In genomic region chr6:8512416-8512815, GRCm38 (mm10) we compare ENCODE assay signal across 9 mouse cellular contexts. TPM values are rescaled to one million over a fixed set of nuclear protein-coding genes. Genes with fewer than 3 reads are reported as not detected.
A peak's percentile ranks its signal among the peaks of the same experiment; 100 is the strongest.
DNase-seq lines count a peak whose midpoint lies in the region; ATAC-seq and TF ChIP-seq lines count a peak whose summit lies in the region.
"Had no signal": no experiment of that assay in that cellular context is flagged by ENCODE, and none has a peak within 500 bp of the region (broad histone marks: within the 10 kb centered on the region; RNA-seq: fewer than 3 reads in every experiment).

No protein-coding gene starts in this region.

- H3K4me1 ChIP-seq in kidney, embryonic 15.5 days: peaks cover 16% of the 10 kb centered on the region
- H3K4me1 ChIP-seq in cortical plate, adult 2 months (ENCODE audit: control insufficient read depth, insufficient read depth, low read length): no peaks in the 10 kb centered on the region; the same call in 1 of the 2 replicates
- peaks cover 19% of the 10 kb centered on the region for H3K4me1 ChIP-seq in hindbrain, embryonic 12.5 days
- peaks cover 5% of the 10 kb centered on the region; the same call in 1 of the 2 replicates for H3K4me1 ChIP-seq in liver, embryonic 11.5 days (replicated peaks; ENCODE audit: control insufficient read depth, insufficient read depth, low read length)

- WGBS in kidney, embryonic 15.5 days: 30% methylated on average over 8 of the region's 8 CpGs
- WGBS in hindbrain, embryonic 12.5 days: 17% methylated on average over 8 of the region's 8 CpGs
- 58% methylated on average over 8 of the region's 8 CpGs for WGBS in liver, embryonic 11.5 days

- no peak for DNase-seq in kidney, postnatal 14 days
- peak; percentile 19 for DNase-seq in neural tube, embryonic 10.5 days (ENCODE audit: extremely low spot score, low spot score)
- DNase-seq in urinary bladder, postnatal 10 days (ENCODE audit: low spot score): no peak
- DNase-seq in liver, embryonic 11.5 days (ENCODE audit: low spot score): no peak
- DNase-seq: liver, embryonic 13.5 days had no signal

- H3K27ac ChIP-seq in kidney, embryonic 15.5 days: no peak overlapping the region
- H3K27ac ChIP-seq in cortical plate, adult 2 months (ENCODE audit: insufficient read depth, low read length): 0 out of 2 replicates have a peak overlapping the region, but pooled peaks have one; percentile 1
- H3K27ac ChIP-seq in hindbrain, embryonic 12.5 days: no peak overlapping the region
- H3K27ac ChIP-seq in liver, embryonic 11.5 days (ENCODE audit: low read depth, low read length): no peak overlapping the region
- H3K27ac ChIP-seq: liver, embryonic 13.5 days had no signal

- no peak for ATAC-seq in kidney, embryonic 15.5 days (replicated peaks; ENCODE audit: low FRiP score)
- ATAC-seq in hindbrain, embryonic 12.5 days (ENCODE audit: low FRiP score): no peak
- ATAC-seq in liver, embryonic 11.5 days (replicated peaks; ENCODE audit: low FRiP score): no peak
- ATAC-seq in activated CD4-positive, CD25-positive, alpha-beta regulatory T cell, adult 4 months: no peak

- H3K4me2 ChIP-seq in kidney, embryonic 15.5 days: peak overlapping the region; percentile 83
- peak overlapping the region; percentile 63 for H3K4me2 ChIP-seq in hindbrain, embryonic 12.5 days (replicated peaks)
- H3K4me2 ChIP-seq in liver, embryonic 11.5 days: no peak overlapping the region
- H3K4me2 ChIP-seq: liver, embryonic 13.5 days had no signal

- H3K9ac ChIP-seq in kidney, embryonic 15.5 days: no peak overlapping the region
- peak overlapping the region; percentile 57 for H3K9ac ChIP-seq in hindbrain, embryonic 12.5 days
- no peak overlapping the region for H3K9ac ChIP-seq in liver, embryonic 11.5 days (ENCODE audit: low read depth, low read length)
- H3K9ac ChIP-seq: liver, embryonic 13.5 days had no signal

- TF ChIP-seq CTCF in cortical plate, adult 2 months (IDR thresholded peaks at IDR 0.05; ENCODE audit: extremely low read depth, insufficient read depth, low read length): no peak

- H3K27me3 ChIP-seq in kidney, embryonic 15.5 days: no peaks in the 10 kb centered on the region
- no peaks in the 10 kb centered on the region for H3K27me3 ChIP-seq in hindbrain, embryonic 12.5 days
- no peaks in the 10 kb centered on the region for H3K27me3 ChIP-seq in liver, embryonic 11.5 days (replicated peaks; ENCODE audit: control insufficient read depth, insufficient read depth, low read length)
- H3K27me3 ChIP-seq: liver, embryonic 13.5 days had no signal

- no peak for TF ChIP-seq POLR2A in cortical plate, adult 2 months (IDR thresholded peaks at IDR 0.05; ENCODE audit: extremely low read depth, insufficient read depth, low read length)

- peak overlapping the region; percentile 76 for H3K4me3 ChIP-seq in kidney, embryonic 15.5 days (replicated peaks)
- H3K4me3 ChIP-seq in cortical plate, adult 2 months (ENCODE audit: insufficient read depth, low read length): peak overlapping the region; percentile 61
- peak overlapping the region; percentile 98 for H3K4me3 ChIP-seq in hindbrain, embryonic 12.5 days
- H3K4me3 ChIP-seq in liver, embryonic 11.5 days (ENCODE audit: low read depth, low read length): no peak overlapping the region
- H3K4me3 ChIP-seq: liver, embryonic 13.5 days had no signal

- no peaks in the 10 kb centered on the region for H3K9me3 ChIP-seq in kidney, embryonic 15.5 days (replicated peaks)
- H3K9me3 ChIP-seq in hindbrain, embryonic 12.5 days (replicated peaks): no peaks in the 10 kb centered on the region
- H3K9me3 ChIP-seq in liver, embryonic 11.5 days (ENCODE audit: control insufficient read depth, low read length): no peaks in the 10 kb centered on the region
- H3K9me3 ChIP-seq: liver, embryonic 13.5 days had no signal

- H3K36me3 ChIP-seq in kidney, embryonic 15.5 days: no peaks in the 10 kb centered on the region
- no peaks in the 10 kb centered on the region for H3K36me3 ChIP-seq in hindbrain, embryonic 12.5 days
- no peaks in the 10 kb centered on the region for H3K36me3 ChIP-seq in liver, embryonic 11.5 days (ENCODE audit: control insufficient read depth, insufficient read depth, low read length)
- H3K36me3 ChIP-seq: liver, embryonic 13.5 days had no signal

RNA-seq across cellular contexts. Expression of gene Glcci1, which starts 3.0 kb away (rescaled TPM):
- 9.4 and 11.3 TPM in 2 replicates for polyA plus RNA-seq in kidney, embryonic 15.5 days (2015; fragmentation: Nextera tagmentation; extraction: Ambion mirVana)
- polyA plus RNA-seq in cortical plate, adult 2 months (2012; rRNA removed): 15.7 and 17.7 TPM in 2 replicates
- polyA plus RNA-seq in hindbrain, embryonic 12.5 days (2016; fragmentation: Nextera tagmentation; extraction: Ambion mirVana): 19.3 and 20.8 TPM in 2 replicates
- polyA plus RNA-seq in liver, embryonic 11.5 days (2014; fragmentation: Nextera tagmentation; extraction: Ambion mirVana): 3.8 and 3.9 TPM in 2 replicates
- 10 to 100 TPM; 18.9 to 29.2 TPM for polyA plus RNA-seq in activated CD4-positive, CD25-positive, alpha-beta regulatory T cell, adult 4 months (2017; shearing (Covaris generic))
